Mouse (Mus musculus) heart, postnatal 25 days (tissue): Measurements from ENCODE around the gene Gimap7. TPM values are rescaled to one million over a fixed set of nuclear protein-coding genes. Genes with fewer than 3 reads are reported as not detected.

Source experiments
- DNase-seq: peaks from one replicate; pipeline ENCODE4 v3.0.0; 2022; ENCODE audit warnings: low spot score
- intact Hi-C: fragments of 180-260 bp; cut with DNase I; formaldehyde crosslinking; loops from one replicate; pipeline ENCODE4 v1.15.1; 2025
- total RNA-seq, 2 experiments: library from RNA; stranded (reverse); gene quantifications; 2 replicates each; pipeline ENCODE4 v1.2.3; 2021

Gene Gimap7
- total RNA-seq, 2 experiments from 2014 or later = 0.39 TPM; not detected in 1

DNA sequence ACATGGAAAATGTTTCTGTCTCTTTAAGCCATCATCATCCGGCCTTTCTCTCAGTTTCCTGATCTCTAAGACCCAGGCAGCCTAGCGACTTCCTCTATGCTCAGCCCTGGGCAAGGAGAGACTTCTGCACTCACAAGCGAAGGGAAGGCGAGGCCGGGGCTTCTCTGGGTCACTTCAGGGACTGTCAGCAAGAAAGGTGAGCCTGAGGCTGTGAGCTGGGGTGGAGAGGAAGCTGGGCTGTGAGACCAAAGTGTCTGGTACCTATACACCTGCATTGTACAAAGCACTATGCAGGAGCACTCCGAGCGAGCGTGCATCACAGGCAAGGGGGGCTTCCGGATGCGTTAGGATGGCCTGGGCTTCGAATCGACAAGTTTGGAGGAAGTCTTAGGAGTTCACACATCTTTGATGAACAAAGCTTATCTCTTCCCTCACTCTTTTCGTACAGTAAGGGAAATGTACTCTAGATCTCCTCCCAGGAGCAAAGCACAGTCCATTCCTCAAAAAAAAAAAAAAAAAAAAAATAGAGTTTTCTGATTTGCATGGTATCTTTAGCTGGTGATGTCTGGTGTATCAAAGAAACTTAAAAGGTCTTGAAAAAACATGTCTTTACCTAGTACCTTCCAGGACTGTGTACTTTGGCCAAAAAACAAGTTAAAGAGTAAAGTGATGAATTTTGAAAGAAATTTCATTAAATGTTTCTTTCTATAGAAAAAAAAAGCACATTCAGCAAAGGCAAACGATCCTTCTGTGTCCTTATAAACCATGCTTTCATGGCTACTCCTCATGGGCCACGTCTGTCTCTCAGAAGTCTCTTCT lies 20.7 kb downstream of the Gimap7 start, which contains the start of gene Gimap1:
Gene Gimap1, plus strand, starts transcription at position 94 of the 819 bp plus-strand sequence.
- intact Hi-C loops = no loop called here
- DNase-seq = peak; percentile 41

DNA sequence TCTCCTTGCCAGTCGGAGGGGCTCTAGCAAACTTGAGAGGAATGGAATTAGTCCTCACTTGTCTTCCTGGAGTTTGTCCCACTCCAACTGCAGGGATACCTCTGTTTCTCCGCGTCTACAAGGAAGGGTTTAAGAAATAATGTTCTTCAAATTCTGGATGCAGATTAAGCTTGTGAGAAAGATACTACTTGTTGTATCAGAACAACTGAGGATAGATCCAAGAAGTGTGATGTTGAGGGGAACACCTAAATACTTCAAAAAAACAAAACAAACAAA lies 21.3 kb downstream of the Gimap7 start:
- DNase-seq = no peak
- intact Hi-C loops = loop anchor here (5.0 kb wide), 1 partner anchor 37 kb away; no protein-coding TSS in a partner anchor

DNA sequence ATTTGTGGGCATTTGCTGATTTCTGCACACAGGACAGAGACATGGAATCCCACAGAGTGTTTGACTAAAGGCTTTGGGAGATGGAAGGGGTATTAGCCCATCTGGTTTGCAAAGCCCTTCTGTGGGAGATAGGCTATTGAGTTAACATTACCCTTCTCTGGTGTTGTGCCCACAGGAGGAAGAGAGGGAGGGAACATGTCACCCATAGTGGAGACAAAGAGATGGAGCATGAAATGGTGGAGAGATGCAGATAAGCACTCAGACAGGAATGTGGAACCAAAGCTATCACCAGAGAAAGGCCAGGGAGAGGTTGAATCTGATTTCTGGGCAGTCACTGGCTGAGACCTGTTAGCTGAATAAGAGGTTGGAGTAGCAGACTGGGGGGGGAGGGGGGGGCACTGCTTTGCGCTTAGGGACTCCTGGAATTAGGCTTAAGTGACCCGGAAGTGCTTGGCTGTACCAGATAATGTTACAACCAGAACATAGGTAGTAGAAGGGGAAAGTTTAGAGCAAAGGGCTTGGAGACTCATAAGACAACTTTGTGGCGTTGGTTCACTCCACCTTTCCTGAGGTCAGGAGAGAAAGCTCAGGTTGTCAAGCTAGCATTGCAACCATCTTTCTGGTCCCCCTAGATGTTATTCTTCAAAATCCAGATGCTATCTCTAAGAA lies 22.2 kb downstream of the Gimap7 start:
- DNase-seq = no peak
- intact Hi-C loops = loop anchor here (5.0 kb wide), 1 partner anchor 38 kb away; no protein-coding TSS in a partner anchor

DNA sequence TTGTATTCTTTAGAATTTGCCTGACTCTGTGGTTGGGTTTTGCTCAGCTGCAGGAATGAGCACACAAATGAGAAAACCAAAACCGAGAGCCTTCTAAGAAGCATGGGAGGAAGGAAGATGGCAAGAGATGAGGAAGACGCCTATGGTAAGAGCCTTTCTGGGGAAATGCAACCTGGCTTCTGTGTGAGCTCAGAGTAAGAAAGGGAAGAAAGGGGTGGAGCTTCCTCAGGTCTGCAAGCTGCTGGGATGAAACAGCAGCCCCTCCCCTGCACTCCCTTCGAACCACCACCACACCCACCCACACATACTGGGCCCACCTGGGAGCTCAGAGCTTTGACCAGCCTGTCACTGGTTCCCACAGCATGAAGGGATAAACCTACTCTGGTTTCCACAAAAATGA lies 22.9 kb downstream of the Gimap7 start:
- DNase-seq = no peak
- intact Hi-C loops = loop anchor here (5.0 kb wide), 1 partner anchor 39 kb away; no protein-coding TSS in a partner anchor

DNA sequence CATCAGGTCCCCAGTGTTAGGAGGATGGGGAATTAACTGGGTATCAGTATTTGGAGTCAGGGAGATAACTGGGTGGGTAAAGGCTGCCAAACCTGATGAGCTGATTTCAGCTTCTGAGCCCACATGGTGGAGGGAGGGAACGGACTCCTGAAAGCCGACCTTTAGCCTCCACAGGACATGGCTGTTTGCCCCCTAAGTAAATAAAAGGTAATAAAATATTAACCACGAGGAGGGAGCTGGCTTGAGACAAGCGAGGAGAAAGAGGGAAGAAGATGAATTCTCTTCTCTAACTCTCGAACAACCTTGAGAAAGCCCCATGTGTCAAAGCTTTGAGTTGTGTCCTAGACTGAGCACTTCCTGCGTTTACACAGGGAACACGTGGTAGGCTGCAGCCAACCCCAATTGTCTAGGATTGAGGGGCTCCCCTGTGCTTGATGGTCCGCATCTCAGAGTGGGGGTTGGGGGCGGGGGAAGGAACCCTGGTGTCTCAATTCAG lies 23.3 kb downstream of the Gimap7 start:
- intact Hi-C loops = loop anchor here (5.0 kb wide), 1 partner anchor 39 kb away; no protein-coding TSS in a partner anchor
- DNase-seq = no peak

DNA sequence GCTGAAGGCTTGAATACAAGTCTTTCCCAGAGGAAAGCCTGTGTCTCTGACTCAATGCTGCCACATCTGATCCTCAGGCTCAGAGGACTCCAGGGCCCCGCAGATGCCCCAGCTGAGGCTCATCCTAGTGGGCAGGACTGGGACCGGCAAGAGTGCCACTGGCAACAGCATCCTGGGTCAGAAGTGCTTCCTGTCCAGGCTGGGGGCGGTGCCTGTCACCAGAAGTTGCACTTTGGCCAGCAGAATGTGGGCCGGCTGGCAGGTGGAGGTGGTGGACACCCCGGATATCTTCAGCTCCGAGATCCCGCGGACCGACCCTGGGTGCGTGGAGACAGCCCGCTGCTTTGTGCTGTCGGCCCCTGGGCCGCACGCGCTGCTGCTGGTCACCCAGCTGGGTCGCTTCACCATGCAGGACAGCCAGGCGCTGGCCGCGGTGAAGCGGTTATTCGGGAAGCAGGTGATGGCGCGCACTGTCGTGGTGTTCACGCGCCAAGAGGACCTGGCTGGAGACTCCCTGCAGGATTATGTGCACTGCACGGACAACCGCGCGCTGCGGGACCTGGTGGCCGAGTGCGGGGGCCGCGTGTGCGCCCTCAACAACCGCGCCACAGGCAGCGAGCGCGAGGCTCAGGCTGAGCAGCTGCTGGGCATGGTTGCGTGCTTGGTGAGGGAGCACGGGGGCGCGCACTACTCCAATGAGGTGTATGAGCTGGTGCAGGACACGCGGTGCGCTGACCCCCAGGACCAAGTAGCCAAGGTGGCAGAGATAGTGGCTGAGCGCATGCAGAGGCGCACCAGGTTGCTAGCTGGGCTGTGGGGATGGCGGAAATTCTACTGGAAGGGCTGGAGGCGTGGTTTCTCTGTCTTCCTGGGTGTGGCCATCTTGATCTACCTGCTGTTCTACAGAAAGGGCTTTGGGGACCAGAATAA lies 24.3 kb downstream of the Gimap7 start:
- no peak for DNase-seq
- intact Hi-C loops = loop anchor here (5.0 kb wide), 1 partner anchor 40 kb away; no protein-coding TSS in a partner anchor

DNA sequence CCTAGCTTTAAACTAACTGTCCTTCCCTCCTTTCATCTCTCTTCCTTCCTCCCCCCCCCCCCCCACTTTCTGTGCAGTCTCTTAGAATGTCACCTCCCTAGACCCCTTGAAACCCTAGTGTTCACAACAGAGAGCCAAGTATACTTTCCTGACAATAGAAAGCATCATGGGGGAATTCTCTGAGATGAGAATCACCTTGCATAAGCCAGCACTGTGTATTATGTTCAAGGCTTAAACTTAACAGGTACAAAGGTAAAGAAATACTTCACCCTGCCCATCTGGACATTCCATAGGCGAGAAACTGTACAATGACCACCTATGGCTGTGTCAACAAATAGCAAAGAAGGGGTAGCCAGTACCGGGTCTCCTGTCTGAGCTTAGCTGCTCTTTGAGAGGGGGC lies 27.1 kb downstream of the Gimap7 start:
- no peak for DNase-seq
- intact Hi-C loops = loop anchor here (2.0 kb wide), 1 partner anchor 35 kb away; no protein-coding TSS in a partner anchor

DNA sequence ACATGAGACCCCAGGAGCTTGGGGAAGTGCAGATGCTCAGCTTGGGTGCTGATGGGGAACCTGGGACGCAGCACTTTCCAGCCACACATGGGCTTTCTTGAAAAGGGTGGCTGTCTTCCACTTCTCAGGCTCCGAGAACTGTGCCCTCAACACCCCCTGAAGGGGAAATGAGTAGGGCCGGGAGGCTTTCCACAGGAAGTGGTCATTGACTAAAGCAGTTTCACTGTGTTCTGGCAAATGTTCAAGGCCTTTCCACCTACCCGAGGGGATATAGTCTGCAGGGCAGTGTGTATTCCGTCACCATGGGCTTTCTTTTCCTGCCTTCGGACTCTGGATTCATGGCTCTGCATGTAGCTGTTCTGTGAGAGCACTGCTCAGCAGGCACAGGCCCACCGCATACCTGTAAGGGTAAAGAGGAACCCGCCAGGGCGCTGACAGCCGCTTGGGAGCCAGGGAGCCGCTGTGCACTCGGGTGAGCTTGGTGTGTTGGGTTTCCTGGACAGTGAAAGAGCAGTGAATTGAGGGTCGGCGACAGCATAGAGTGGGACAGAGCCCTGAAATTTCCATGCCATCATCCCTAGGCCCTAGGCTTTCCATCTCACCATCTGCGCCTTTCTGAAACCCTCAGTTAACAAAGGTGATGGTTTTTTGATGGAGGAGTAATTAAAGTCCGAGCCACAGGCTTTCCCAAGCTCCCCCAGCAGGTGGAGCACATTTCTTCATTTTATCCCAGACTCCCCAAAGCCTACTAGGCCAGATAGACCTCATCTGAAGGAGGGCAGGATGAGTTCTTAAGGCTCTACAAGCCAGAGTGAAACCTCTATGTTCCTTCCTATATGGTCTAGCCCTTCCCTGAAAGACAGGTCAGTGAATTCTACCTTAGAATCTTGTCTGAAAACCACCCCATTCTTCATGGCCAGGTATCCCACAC lies 27.8 kb downstream of the Gimap7 start, which contains the start of gene Gimap5:
Gene Gimap5, plus strand, starts transcription at position 239 of the 931 bp plus-strand sequence.
- intact Hi-C loops = loop anchor here (2.0 kb wide), 3 partner anchors 35 to 99 kb away; partner anchors contain the start of genes Gimap4 and Gimap8
- peak; percentile 43 for DNase-seq

DNA sequence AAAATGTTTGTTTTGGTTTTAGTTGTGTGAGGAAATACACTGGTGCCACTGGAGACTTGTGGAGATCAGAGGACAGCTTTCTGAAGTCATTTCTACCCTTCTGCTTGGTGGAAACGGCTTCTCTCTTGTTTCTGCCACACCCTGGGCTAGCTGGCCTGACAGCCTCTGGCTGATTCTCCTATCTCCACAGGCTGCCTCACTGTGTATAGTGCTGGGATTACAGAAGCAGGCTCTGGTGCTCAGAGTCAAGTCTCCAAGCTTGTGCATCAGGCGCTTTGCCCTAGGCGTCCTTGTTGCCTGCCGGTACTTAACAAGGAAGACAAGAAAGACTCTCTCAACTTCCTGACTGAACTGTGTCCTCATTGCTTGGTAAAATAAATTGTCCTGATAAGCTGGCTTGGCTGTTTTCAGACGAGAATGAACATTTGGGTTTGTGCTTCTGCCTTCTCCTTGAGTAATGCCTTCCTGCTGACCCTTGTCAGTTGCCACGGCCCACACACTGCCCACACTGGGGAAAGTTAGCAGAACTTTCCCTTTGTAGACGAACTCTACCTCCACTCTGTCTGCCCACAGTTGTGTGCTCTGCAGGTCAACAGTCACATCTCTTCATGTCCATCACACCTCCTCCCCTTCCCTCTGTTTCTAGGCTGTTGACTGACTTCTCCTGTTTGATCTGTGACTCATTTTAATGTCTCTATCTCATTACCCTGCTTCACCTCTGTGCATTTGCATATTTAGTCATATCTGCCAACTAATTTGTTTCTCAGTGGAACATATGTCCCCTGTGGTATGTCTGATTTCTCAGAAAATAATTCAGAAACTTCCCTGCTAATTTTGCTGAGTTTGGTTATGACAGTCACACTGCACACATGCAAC lies 28.9 kb downstream of the Gimap7 start:
- intact Hi-C loops = loop anchor here (2.0 kb wide), 2 partner anchors 63 to 101 kb away; partner anchors contain the start of genes Gimap4 and Gimap8
- no peak for DNase-seq

DNA sequence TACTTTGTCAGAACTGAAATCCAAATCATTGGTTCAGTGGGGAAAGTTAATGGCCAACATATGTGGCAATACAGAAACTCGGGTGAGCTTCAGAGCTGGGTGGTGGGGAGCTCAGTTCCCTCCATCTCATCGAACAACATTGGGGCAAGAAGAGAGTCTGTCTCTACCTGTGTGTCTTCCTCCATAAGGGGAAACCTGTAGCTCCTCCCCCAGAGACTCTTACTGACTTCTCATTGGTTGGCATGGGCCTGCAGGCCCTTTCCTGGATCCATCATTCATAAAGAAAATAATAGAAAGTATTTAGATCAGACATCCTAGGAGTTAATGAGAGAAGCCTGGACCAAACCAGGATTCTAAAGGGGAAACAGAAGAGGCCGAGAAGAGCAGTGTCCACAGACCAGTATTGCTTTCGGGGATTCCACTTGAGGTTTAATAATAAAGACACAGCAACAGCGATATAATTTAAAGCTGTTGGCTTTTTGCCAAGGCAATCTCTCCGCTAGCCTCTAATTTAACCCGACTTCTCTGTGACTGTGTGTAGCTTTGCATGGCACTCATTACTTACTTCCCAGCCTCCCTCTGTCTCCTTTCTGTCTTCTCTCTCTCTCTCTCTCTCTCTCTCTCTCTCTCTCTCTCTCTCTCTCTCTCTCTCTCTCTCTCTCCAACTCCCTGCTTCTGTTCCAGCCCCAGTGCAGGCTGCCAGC lies 45.3 kb downstream of the Gimap7 start:
- no peak for DNase-seq
- intact Hi-C loops = no loop called here

DNA sequence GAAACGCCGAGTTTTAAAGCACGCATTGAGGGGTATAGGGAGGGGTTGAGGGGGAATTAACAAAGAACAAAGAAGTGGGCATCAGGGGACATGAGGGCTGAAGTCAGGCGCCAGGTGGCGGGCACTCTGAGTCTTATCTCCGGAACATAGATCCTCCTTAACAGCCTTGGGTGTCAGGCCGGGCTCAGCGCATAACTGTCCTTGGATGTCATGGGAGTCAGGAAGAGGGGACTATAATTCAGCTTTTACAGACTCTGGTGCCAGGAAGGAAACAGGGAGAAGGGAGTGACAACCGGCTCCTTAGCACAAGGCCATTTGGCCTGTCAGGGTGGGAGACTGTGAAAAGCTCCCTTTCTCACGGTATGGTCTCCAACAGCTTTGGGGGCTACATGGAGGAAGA lies 46.1 kb downstream of the Gimap7 start:
- intact Hi-C loops = no loop called here
- DNase-seq = no peak

DNA sequence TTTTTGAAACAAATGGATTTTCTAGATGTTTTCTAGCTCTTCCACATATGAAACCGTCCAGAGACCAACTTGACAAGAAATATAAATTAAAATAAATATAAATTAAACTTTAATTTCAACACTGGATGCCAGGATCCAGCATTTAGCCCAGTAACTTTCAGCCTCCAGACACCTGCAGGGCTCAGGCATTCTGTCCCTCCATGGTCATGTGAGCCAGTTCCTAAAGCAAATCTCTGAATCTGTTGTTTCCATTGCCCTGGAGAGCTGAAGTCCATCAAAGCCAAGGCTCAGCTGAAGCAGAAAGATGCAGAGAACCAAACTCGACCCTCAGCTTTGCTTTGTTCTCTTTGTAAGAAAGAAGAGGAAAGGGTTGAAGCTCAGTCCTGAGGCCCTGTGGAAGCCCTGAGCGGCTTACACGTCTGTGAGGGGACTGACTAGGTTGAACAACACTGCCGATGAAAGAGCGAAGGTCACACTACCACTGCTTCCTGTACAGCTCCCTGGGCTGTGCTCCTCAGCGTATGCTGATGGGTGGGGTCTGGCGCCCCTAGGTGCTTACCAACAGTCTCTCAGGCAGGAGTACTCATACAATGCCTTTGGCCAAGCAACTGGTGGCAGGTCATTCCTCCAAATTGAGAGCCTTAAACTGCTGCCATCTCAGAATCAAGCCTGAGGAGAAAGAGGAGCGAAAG lies 49.9 kb downstream of the Gimap7 start:
- intact Hi-C loops = no loop called here
- DNase-seq = no peak

DNA sequence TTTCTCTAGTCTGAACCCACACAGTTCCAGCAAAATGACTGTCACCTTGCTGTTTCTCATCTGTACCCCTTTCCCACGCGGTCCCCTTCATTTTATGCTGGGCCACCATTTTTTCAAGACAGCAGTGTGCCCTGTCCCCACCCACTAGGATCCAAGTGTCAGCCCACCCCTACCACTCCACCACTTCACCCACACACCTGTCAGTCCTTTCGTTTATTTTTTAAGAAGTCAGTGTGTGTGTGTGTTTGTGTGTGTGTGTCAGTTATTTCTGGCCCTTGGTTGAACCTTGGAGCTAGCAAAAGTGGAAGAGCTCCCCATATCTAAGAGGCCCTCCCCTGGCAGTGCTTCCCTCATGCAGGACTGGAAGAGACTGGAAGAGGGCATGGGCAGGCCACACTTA lies 50.5 kb downstream of the Gimap7 start:
- no peak for DNase-seq
- intact Hi-C loops = no loop called here

DNA sequence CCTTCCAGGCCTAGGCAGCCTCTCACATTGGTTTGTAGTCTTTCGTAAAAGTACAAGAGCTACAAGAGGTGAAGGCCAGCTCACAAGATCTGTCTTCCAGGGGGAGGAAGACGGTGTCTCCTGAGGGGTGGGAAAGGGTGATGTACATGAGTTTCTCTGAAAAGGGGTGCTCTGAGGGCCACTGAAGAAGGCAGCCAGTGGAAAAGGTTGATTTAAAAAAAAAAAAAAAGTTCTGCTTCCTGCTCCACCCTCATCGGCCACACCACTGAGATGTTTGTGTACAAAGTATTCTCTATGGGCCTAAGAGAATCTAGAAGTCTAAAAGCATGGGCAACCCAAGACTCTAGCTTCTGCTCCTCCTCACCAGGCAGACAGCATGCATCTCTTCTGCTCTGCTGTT lies 52.3 kb downstream of the Gimap7 start, which contains the start of gene Gimap3:
Gene Gimap3, minus strand, starts transcription at position 156 of the 400 bp plus-strand sequence.
- intact Hi-C loops = loop anchor here (1.0 to 5.0 kb wide), 4 partner anchors 20 to 593 kb away; partner anchors contain the start of gene Atp6v0e2
- no peak for DNase-seq

DNA sequence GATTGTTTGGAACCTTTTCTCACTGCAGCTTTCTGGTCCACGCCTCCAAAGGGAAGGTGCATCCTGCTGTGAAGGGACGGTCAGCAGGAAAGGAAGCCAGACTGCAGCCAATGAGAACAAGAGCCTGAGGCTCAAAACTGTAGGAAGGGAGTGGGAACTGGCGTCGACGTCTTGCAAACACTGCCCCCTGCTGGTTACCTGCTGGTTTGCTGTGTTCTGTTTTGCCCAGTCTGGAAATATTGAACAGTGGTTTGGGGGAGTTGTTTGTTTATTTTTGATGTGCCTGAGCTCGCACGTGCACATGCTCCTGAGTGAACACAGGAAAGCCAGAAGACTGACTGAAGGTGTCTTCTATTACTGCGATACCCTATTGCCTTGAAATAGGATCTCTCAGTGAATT lies 53.6 kb downstream of the Gimap7 start:
- peak; percentile 57 for DNase-seq
- intact Hi-C loops = loop anchor here (1.0 to 5.0 kb wide), 4 partner anchors 127 to 595 kb away; partner anchors contain the start of gene Atp6v0e2
